Comparison of ENCODE assay signal across 10 mouse cellular contexts in genomic region chr1:156891561-156891960, GRCm38 (mm10). TPM values are rescaled to one million over a fixed set of nuclear protein-coding genes. Genes with fewer than 3 reads are reported as not detected.
DNase-seq lines count a peak whose midpoint lies in the region; ATAC-seq and TF ChIP-seq lines count a peak whose summit lies in the region.
"Had no signal": no experiment of that assay in that cellular context is flagged by ENCODE, and none has a peak within 500 bp of the region (broad histone marks: within the 10 kb centered on the region; RNA-seq: fewer than 3 reads in every experiment).

No protein-coding gene starts in this region.

- TF ChIP-seq CTCF in E14TG2a.4 (conservative IDR thresholded peaks at IDR 0.05; ENCODE audit: low read length): 0 out of 2 replicates have a peak, but pooled peaks have one; percentile 23

- peak; percentile 6 to 7 for DNase-seq in kidney, postnatal 36 days
- DNase-seq in kidney, postnatal 14 days: no peak
- DNase-seq in 416B (ENCODE audit: low read depth): peak; percentile 55
- peak; percentile 11 for DNase-seq in embryo, embryonic 9.5 days (ENCODE audit: extremely low spot score)
- DNase-seq in cerebellum, adult 11-12 months: no peak
- DNase-seq: cerebellum, adult 9-11 months; layer of hippocampus, adult 9-11 months had no signal

- peaks cover 16% of the 10 kb centered on the region for H3K36me3 ChIP-seq in E14TG2a.4 (ENCODE audit: insufficient read depth, low read length)

- H3K27me3 ChIP-seq in E14TG2a.4 (ENCODE audit: insufficient read depth, low read length): no peaks in the 10 kb centered on the region
- H3K27me3 ChIP-seq: limb, embryonic 13.5 days had no signal

- H3K4me3 ChIP-seq in E14TG2a.4 (replicated peaks; ENCODE audit: low read length): no peak overlapping the region
- H3K4me3 ChIP-seq: limb, embryonic 13.5 days had no signal

- H3K4me1 ChIP-seq in E14TG2a.4 (replicated peaks; ENCODE audit: low read depth, low read length): no peaks in the 10 kb centered on the region
- H3K4me1 ChIP-seq: limb, embryonic 13.5 days had no signal

- no peak for ATAC-seq in erythroid progenitor cell, adult 5-6 weeks (replicated peaks; ENCODE audit: low FRiP score, poor library complexity, severe bottlenecking)

- H3K9me3 ChIP-seq in E14TG2a.4 (ENCODE audit: low read length): no peaks in the 10 kb centered on the region
- H3K9me3 ChIP-seq: limb, embryonic 13.5 days had no signal

RNA-seq across cellular contexts. Expression of gene Ralgps2, which starts 47.9 kb away (rescaled TPM):
- total RNA-seq in erythroid progenitor cell, adult 5-6 weeks (2015; ENCODE audit: low replicate concordance): 8.3 and 20.1 TPM in 2 replicates
- 3.9 and 18.2 TPM in 2 replicates for total RNA-seq in erythroid progenitor cell, adult 5-6 weeks (2017; ENCODE audit: low replicate concordance)

RNA-seq across cellular contexts. Expression of gene Angptl1, which starts 53.2 kb away (rescaled TPM):
- total RNA-seq in erythroid progenitor cell, adult 5-6 weeks (2015; ENCODE audit: low replicate concordance): not detected in 2 replicates
- 0.51 and 0.53 TPM in 2 replicates for total RNA-seq in erythroid progenitor cell, adult 5-6 weeks (2017; ENCODE audit: low replicate concordance)

Comparison
In these comparisons a context has a peak if more than half of its experiments do, and no peak if none do; other contexts are left out.
1. DNase-seq: peak in kidney, postnatal 36 days (2 of 2), 416B (single experiment) and embryo, embryonic 9.5 days (single experiment); none in kidney, postnatal 14 days (single experiment) and cerebellum, adult 11-12 months (single experiment).